Mouse (Mus musculus) kidney, postnatal 10 days (tissue): ENCODE data around the gene Tdrd9.

ENCODE experiments used
- DNase-seq: peaks from one replicate; pipeline ENCODE4 v3.0.0; 2021; ENCODE audit warnings: mixed read lengths

Tdrd9 gene

DNA sequence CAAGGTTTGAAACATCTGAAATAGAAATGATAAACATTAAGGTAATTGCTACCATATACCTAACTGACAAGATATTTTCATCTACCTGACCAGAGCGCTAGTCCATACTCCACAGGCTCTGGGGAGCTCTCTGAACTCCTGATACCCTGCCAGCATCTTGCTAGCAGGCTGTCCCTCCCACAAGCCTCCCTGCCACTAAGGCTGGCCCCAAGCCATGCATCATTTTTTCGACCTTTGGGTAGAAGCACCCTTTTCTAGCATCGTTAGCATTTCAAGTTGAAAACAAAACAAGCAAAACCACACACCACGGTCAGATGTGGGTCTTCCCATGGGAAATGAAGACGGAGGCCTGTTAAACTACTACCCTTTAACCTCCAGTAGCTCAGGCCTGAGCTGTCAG is 8.0 kb upstream of the Tdrd9 start:
- DNase-seq, result peak; percentile 48

DNA sequence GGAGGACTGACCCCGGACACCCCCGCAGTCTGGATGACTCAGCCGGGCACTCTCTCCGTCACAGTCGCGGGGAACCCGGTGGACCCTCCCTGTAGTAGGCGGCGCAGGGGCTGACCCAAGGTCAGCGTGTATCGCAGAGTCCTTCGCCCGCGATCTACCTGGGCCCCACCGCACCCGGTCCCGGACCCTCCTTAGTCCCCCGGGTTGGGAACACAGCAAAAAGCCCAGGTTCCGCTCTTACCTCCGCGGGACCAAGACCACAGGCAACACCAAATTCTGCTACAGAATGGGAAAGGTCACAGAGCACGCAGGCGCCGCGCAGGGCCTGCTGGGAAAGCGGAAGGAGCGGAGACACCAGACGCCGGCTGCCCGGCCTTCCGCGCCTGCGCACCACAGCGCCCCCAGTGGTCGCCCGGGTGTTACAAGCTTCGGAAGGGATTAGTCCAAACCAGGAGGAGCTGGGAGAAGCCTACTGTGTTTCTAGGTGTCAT is 4.6 kb upstream of the Tdrd9 start, which contains the start of gene Atp5mpl:
Atp5mpl (minus strand) TSS at position 295 of the 491 bp plus-strand sequence.
- peak; percentile 99 for DNase-seq

DNA sequence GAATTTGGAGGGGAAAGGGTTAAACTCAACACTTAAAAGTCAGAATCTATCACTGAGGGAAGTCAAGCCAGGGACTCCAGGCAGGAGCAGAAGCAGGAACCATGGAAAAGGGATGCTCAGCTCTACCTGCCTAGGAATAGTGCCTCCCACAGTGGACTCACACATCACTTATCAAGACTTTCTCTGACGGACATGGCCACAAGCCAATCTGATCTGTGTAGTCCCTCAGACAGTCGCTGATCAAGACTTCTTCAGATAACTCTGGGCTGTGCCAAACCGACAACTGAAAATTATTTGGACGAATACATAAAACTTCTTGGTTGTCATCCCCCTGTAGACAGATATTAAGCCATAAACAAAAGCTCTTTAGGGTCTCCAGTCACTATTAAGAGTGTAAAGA is 1.3 kb upstream of the Tdrd9 start:
- no peak for DNase-seq

DNA sequence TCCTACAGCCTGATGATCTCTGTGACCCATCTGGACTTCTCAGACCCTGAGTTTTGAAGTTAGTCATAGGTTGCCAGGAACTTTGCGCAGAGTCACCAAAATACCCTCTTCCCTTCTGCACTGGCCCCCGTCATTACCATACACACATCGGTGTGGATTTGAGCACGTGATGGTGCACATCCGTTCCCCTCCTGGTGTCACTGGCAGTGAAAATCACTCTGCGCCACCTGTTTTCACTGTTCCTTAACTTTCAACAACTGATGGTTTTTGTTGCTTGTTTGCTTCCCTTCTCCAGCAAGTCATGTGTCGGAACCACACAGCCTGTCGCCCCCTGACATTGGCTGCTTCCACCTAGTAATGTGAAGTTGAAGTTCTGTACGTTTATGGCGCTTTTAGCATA is 1.1 kb downstream of the Tdrd9 start:
- no peak for DNase-seq

DNA sequence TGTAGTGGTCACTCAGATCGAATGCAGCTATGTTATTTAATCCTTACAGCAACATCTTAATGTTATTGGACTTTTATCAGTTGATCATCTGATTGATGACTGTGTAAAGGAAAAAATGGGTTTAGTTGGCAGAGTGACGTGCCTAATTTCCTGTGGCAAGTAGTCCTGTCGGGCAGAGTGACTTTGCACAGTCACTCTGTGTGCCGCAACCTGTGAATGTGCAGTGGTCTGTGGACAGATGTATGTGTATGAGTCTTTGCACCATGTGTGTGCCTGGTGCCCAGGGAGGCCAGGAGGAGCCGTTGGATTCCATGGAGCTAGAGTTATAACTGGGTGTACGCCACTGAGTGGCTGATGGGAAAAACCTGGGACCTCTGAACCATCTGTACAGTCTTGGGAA is 3.2 kb downstream of the Tdrd9 start:
- no peak for DNase-seq

GRCm38 (mm10) chr12:111977138-111977537 is 5.8 kb downstream of the Tdrd9 start:
- peak; percentile 51 for DNase-seq

DNA sequence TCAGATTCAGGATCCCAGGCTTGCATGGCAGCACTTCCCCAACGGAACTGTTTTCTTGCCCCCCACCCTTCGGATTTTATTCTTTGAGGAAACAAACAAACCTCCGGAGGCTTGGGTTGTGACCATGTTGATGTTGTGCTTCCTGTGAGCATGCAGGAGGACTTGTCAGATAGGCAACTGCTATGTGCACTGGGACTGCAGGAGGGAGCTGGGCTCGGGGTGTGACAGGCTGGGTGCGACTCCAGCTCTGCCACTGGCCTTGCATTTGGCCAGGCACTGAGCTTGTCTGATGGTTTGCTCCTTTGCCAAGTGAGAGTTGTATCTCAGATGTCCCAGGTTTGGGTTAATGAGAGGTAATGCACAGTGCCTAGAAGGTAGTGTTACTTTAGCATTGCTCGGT is 6.9 kb downstream of the Tdrd9 start:
- no peak for DNase-seq

GRCm38 (mm10) chr12:111980887-111981367 is 9.6 kb downstream of the Tdrd9 start, which contains the start of gene Rd3l:
TSS of gene Rd3l (minus strand) at chr12:111981317.
- no peak for DNase-seq

DNA sequence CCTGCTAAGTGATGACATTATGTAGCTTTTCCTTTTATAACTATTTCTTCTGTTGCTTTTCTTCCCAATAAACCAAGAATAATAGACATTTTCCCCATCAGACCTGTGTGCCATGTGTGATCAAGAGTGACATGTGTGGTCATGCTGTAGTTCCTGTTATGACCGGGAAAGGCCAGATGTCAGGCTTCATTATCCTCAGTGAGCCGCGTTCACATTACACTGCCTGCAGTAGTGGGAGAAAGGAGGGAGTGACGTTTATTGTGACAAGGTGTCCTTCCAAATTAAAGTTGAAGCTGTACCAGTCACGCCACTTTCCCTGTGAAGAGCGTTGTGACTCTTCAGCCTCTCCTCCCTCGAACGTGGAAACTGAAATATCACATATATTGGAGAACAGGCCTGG is 10.5 kb downstream of the Tdrd9 start:
- no peak for DNase-seq

- DNase-seq, result no peak
Measured at GRCm38 (mm10) chr12:111983165-111983564, 11.8 kb downstream of the Tdrd9 start.

- no peak for DNase-seq
Measured at GRCm38 (mm10) chr12:111986756-111987155, 15.4 kb downstream of the Tdrd9 start.

GRCm38 (mm10) chr12:111992626-111993025 is 21.3 kb downstream of the Tdrd9 start:
- DNase-seq, result no peak

GRCm38 (mm10) chr12:111995161-111995560 is 23.8 kb downstream of the Tdrd9 start:
- no peak for DNase-seq

DNA sequence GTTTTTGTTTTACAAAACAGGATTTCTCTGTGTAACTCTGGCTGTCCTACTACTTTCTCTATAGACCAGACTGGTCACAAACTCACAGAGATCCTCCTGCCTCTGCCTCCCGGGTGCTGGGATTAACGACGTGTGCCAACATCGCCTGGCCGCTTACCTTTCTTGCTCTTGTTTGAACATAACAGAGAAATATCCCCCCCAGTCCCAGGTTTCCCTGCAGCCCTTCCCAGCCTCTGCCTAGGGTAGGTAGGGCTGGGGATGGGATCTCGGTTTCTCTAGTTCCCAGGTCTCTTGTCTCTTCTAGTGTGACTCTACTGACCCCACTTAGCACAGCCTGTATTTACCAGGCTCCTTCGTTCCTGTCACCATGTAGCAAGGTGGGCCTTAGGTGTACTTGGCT is 28.4 kb downstream of the Tdrd9 start:
- DNase-seq, result no peak

- peak; percentile 87 for DNase-seq
Measured at GRCm38 (mm10) chr12:112001223-112001622, 29.9 kb downstream of the Tdrd9 start.

GRCm38 (mm10) chr12:112012511-112013270 is 41.3 kb downstream of the Tdrd9 start:
- peak; percentile 46 for DNase-seq

GRCm38 (mm10) chr12:112013271-112013801 is 42.0 kb downstream of the Tdrd9 start:
- DNase-seq, result no peak

DNA sequence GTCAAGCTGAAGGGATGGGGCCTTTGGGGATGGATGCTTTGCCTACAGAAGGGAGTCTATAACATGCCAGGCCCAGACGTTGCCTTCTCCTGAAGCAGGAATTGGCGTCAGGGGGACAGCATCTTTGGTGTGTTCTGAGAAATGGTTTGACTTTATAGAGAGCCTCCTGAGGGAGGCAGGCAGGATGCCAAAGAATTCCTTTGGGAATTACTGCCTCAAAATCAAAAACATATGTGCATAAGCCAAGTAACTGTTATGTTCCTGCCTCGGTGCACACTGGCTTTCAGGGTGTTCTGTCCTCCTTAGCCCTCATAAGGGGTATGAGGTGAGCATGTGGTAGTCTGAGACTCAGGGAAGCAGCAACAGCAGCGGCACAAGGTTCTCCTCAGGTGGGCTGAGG is 45.0 kb downstream of the Tdrd9 start:
- DNase-seq, result no peak

- no peak for DNase-seq
Measured at GRCm38 (mm10) chr12:112023306-112023705, 51.9 kb downstream of the Tdrd9 start.

GRCm38 (mm10) chr12:112024581-112025310 is 53.4 kb downstream of the Tdrd9 start:
- no peak for DNase-seq

DNA sequence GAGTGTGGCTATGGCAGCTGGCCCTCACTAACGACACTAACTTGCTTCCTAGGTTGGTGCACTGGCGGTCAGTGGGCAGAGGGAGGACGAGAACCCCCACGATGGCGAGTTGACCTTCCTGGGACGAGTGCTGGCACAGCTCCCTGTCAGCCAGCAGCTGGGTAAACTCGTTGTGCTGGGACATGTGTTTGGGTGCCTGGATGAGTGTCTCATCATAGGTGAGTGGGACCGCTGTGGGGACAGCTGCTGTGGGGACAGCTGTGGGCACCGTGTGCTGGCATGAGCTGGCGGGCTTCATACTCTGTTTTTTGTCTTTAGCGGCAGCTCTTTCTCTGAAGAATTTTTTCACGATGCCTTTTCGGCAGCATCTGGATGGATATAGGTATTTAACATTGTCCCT is 54.1 kb downstream of the Tdrd9 start:
- no peak for DNase-seq

- DNase-seq, result no peak
Measured at GRCm38 (mm10) chr12:112025907-112026645, 54.7 kb downstream of the Tdrd9 start.

DNA sequence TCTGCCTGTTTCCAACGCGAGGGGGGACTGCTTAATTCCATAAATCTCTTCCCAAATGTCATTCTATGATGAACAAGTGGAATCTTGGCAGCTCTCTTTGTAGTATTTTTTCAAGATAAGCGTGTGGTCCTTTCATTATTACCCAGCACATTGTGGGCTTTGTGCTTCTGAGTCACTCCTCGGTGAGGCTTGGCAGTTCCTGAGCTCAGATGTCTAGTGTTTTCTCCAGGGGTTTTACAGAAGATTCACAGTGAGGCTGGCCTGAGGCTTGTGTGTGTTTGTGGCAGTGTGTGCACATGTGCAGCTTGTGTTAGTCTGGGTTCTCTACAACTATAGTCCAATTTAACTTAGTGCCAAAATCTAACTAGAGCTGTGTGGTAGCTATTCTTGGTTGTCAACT is 56.0 kb downstream of the Tdrd9 start:
- no peak for DNase-seq
